Mouse (Mus musculus): ENCODE data around the gene Maml3. TPM values are rescaled to one million over a fixed set of nuclear protein-coding genes. Genes with fewer than 3 reads are reported as not detected.

Gene Maml3
- polyA plus RNA-seq, 1 experiment from 2014 or later, result 7.8 TPM

- 38% methylated on average over 4 of the region's 4 CpGs for WGBS
- Histone ChIP-seq H3K27ac (peak overlapping the region; percentile 30; the same call in 1 of the 2 replicates), H3K9me3 (replicated peaks) (no peaks in the 10 kb centered on the region), H3K4me2 (no peak overlapping the region), H3K4me3 (replicated peaks) (no peak overlapping the region), H3K9ac (no peak overlapping the region), H3K36me3 (no peaks in the 10 kb centered on the region), H3K4me1 (peaks cover 46% of the 10 kb centered on the region), H3K27me3 (no peaks in the 10 kb centered on the region)
- ATAC-seq (replicated peaks; ENCODE audit: low FRiP score), result no peak
Measured at GRCm38 (mm10) chr3:51872771-51873170, 232.1 kb downstream of the Maml3 start.

GRCm38 (mm10) chr3:51871346-51871745 is 233.5 kb downstream of the Maml3 start:
- H3K27ac ChIP-seq, result no peak overlapping the region
- WGBS, result 47% methylated on average over 4 of the region's 4 CpGs
- ATAC-seq (replicated peaks; ENCODE audit: low FRiP score), result no peak
- no peak overlapping the region for H3K4me2 ChIP-seq
- peaks cover 46% of the 10 kb centered on the region for H3K4me1 ChIP-seq
- no peak overlapping the region for H3K9ac ChIP-seq
- H3K27me3 ChIP-seq, result no peaks in the 10 kb centered on the region
- no peaks in the 10 kb centered on the region for H3K9me3 ChIP-seq (replicated peaks)
- H3K4me3 ChIP-seq (replicated peaks), result no peak overlapping the region
- H3K36me3 ChIP-seq, result no peaks in the 10 kb centered on the region

- no peak for ATAC-seq (replicated peaks; ENCODE audit: low FRiP score)
- WGBS, result 72% methylated on average over 6 of the region's 6 CpGs
Measured at GRCm38 (mm10) chr3:51869980-51870379, 234.9 kb downstream of the Maml3 start.

GRCm38 (mm10) chr3:51868857-51869256 is 236.0 kb downstream of the Maml3 start:
- WGBS, result 18% methylated on average over 5 of the region's 5 CpGs
- no peak overlapping the region for H3K4me2 ChIP-seq
- ATAC-seq (replicated peaks; ENCODE audit: low FRiP score), result no peak

More at GRCm38 (mm10) chr3:51869980-51870379, 234.9 kb downstream of the Maml3 start:
- Histone ChIP-seq H3K9me3 (replicated peaks) (no peaks in the 10 kb centered on the region), H3K4me1 (peaks cover 46% of the 10 kb centered on the region), H3K4me3 (replicated peaks) (no peak overlapping the region), H3K9ac (no peak overlapping the region), H3K27ac (no peak overlapping the region), H3K27me3 (no peaks in the 10 kb centered on the region), H3K4me2 (no peak overlapping the region), H3K36me3 (no peaks in the 10 kb centered on the region)

GRCm38 (mm10) chr3:51866446-51866845 is 238.4 kb downstream of the Maml3 start:
- no peaks in the 10 kb centered on the region for H3K9me3 ChIP-seq (replicated peaks)
- no peak overlapping the region for H3K4me2 ChIP-seq
- WGBS, result 89% methylated on average over 5 of the region's 5 CpGs
- no peak overlapping the region for H3K9ac ChIP-seq
- no peak overlapping the region for H3K27ac ChIP-seq
- H3K4me3 ChIP-seq (replicated peaks), result no peak overlapping the region
- no peaks in the 10 kb centered on the region for H3K27me3 ChIP-seq
- H3K36me3 ChIP-seq, result no peaks in the 10 kb centered on the region
- peaks cover 33% of the 10 kb centered on the region for H3K4me1 ChIP-seq
- no peak for ATAC-seq (replicated peaks; ENCODE audit: low FRiP score)

More at GRCm38 (mm10) chr3:51868857-51869256, 236.0 kb downstream of the Maml3 start:
- no peak overlapping the region for H3K4me3 ChIP-seq (replicated peaks)
- H3K4me1 ChIP-seq, result peaks cover 46% of the 10 kb centered on the region
- H3K27ac ChIP-seq, result peak overlapping the region; percentile 58
- no peaks in the 10 kb centered on the region for H3K36me3 ChIP-seq
- no peak overlapping the region for H3K9ac ChIP-seq
- H3K27me3 ChIP-seq, result no peaks in the 10 kb centered on the region
- H3K9me3 ChIP-seq (replicated peaks), result no peaks in the 10 kb centered on the region

GRCm38 (mm10) chr3:51861631-51862030 is 243.2 kb downstream of the Maml3 start:
- H3K27ac ChIP-seq, result no peak overlapping the region
- H3K9ac ChIP-seq, result no peak overlapping the region
- H3K4me1 ChIP-seq, result peaks cover 17% of the 10 kb centered on the region
- H3K9me3 ChIP-seq (replicated peaks), result no peaks in the 10 kb centered on the region
- no peak overlapping the region for H3K4me3 ChIP-seq (replicated peaks)
- ATAC-seq (replicated peaks; ENCODE audit: low FRiP score), result no peak
- WGBS, result 90% methylated on average over 9 of the region's 9 CpGs
- no peak overlapping the region for H3K4me2 ChIP-seq
- H3K36me3 ChIP-seq, result peaks cover 3% of the 10 kb centered on the region; the same call in 1 of the 2 replicates
- no peaks in the 10 kb centered on the region for H3K27me3 ChIP-seq

GRCm38 (mm10) chr3:51860458-51860857 is 244.4 kb downstream of the Maml3 start:
- Histone ChIP-seq H3K36me3 (peaks cover 14% of the 10 kb centered on the region; the same call in 1 of the 2 replicates), H3K9me3 (replicated peaks) (no peaks in the 10 kb centered on the region), H3K4me2 (no peak overlapping the region), H3K27ac (no peak overlapping the region), H3K4me1 (peaks cover 17% of the 10 kb centered on the region), H3K27me3 (no peaks in the 10 kb centered on the region), H3K4me3 (replicated peaks) (no peak overlapping the region), H3K9ac (no peak overlapping the region)
- 86% methylated on average over 7 of the region's 7 CpGs for WGBS
- no peak for ATAC-seq (replicated peaks; ENCODE audit: low FRiP score)

- no peak overlapping the region for H3K9ac ChIP-seq
- no peak overlapping the region for H3K4me2 ChIP-seq
- peak; percentile 86; the same call in 1 of the 2 replicates for ATAC-seq (replicated peaks; ENCODE audit: low FRiP score)
- H3K4me1 ChIP-seq, result peaks cover 20% of the 10 kb centered on the region
- no peak overlapping the region for H3K4me3 ChIP-seq (replicated peaks)
- H3K36me3 ChIP-seq, result peaks cover 19% of the 10 kb centered on the region; the same call in 1 of the 2 replicates
- H3K27me3 ChIP-seq, result no peaks in the 10 kb centered on the region
- peak overlapping the region; percentile 71 for H3K27ac ChIP-seq
- WGBS, result 15% methylated on average over 2 of the region's 2 CpGs
- H3K9me3 ChIP-seq (replicated peaks), result no peaks in the 10 kb centered on the region
Measured at GRCm38 (mm10) chr3:51859208-51859607, 245.7 kb downstream of the Maml3 start.

GRCm38 (mm10) chr3:51854152-51854551 is 250.7 kb downstream of the Maml3 start:
- ATAC-seq (replicated peaks; ENCODE audit: low FRiP score), result no peak

GRCm38 (mm10) chr3:51853610-51854009 is 251.3 kb downstream of the Maml3 start:
- no peak for ATAC-seq (replicated peaks; ENCODE audit: low FRiP score)
- H3K27ac ChIP-seq, result no peak overlapping the region
- WGBS, result 85% methylated on average over 7 of the region's 7 CpGs

More at GRCm38 (mm10) chr3:51854152-51854551, 250.7 kb downstream of the Maml3 start:
- H3K27me3 ChIP-seq, result no peaks in the 10 kb centered on the region
- H3K9ac ChIP-seq, result no peak overlapping the region
- no peaks in the 10 kb centered on the region for H3K9me3 ChIP-seq (replicated peaks)
- H3K4me1 ChIP-seq, result peaks cover 10% of the 10 kb centered on the region
- 89% methylated on average over 10 of the region's 10 CpGs for WGBS
- H3K4me3 ChIP-seq (replicated peaks), result no peak overlapping the region
- no peak overlapping the region for H3K27ac ChIP-seq
- H3K36me3 ChIP-seq, result peaks cover 19% of the 10 kb centered on the region; the same call in 1 of the 2 replicates
- H3K4me2 ChIP-seq, result no peak overlapping the region

GRCm38 (mm10) chr3:51852692-51853091 is 252.2 kb downstream of the Maml3 start:
- Histone ChIP-seq H3K9ac (no peak overlapping the region), H3K36me3 (peaks cover 19% of the 10 kb centered on the region; the same call in 1 of the 2 replicates), H3K9me3 (replicated peaks) (no peaks in the 10 kb centered on the region), H3K27ac (no peak overlapping the region), H3K4me3 (replicated peaks) (no peak overlapping the region), H3K4me2 (no peak overlapping the region), H3K4me1 (0 out of 2 replicates have a peak, but pooled peaks cover 3% of the 10 kb centered on the region), H3K27me3 (no peaks in the 10 kb centered on the region)
- 83% methylated on average over 3 of the region's 3 CpGs for WGBS
- ATAC-seq (replicated peaks; ENCODE audit: low FRiP score), result no peak

More at GRCm38 (mm10) chr3:51853610-51854009, 251.3 kb downstream of the Maml3 start:
- no peak overlapping the region for H3K4me3 ChIP-seq (replicated peaks)
- no peaks in the 10 kb centered on the region for H3K9me3 ChIP-seq (replicated peaks)
- peaks cover 19% of the 10 kb centered on the region; the same call in 1 of the 2 replicates for H3K36me3 ChIP-seq
- no peak overlapping the region for H3K4me2 ChIP-seq
- H3K4me1 ChIP-seq, result peaks cover 4% of the 10 kb centered on the region; the same call in 1 of the 2 replicates
- no peaks in the 10 kb centered on the region for H3K27me3 ChIP-seq
- no peak overlapping the region for H3K9ac ChIP-seq

GRCm38 (mm10) chr3:51851596-51851995 is 253.3 kb downstream of the Maml3 start:
- 68% methylated on average over 7 of the region's 7 CpGs for WGBS
- Histone ChIP-seq H3K27ac (no peak overlapping the region), H3K9me3 (replicated peaks) (no peaks in the 10 kb centered on the region), H3K27me3 (no peaks in the 10 kb centered on the region), H3K36me3 (peaks cover 18% of the 10 kb centered on the region; the same call in 1 of the 2 replicates), H3K4me2 (no peak overlapping the region), H3K4me3 (replicated peaks) (no peak overlapping the region), H3K4me1 (0 out of 2 replicates have a peak, but pooled peaks cover 5% of the 10 kb centered on the region), H3K9ac (no peak overlapping the region)
- ATAC-seq (replicated peaks; ENCODE audit: low FRiP score), result no peak

GRCm38 (mm10) chr3:51849462-51849861 is 255.4 kb downstream of the Maml3 start:
- 0 out of 2 replicates have a peak, but pooled peaks cover 3% of the 10 kb centered on the region for H3K36me3 ChIP-seq
- no peak overlapping the region for H3K4me2 ChIP-seq
- no peak for ATAC-seq (replicated peaks; ENCODE audit: low FRiP score)
- H3K9ac ChIP-seq, result no peak overlapping the region
- no peak overlapping the region for H3K27ac ChIP-seq
- H3K27me3 ChIP-seq, result no peaks in the 10 kb centered on the region
- no peaks in the 10 kb centered on the region for H3K9me3 ChIP-seq (replicated peaks)
- 0 out of 2 replicates have a peak, but pooled peaks cover 4% of the 10 kb centered on the region for H3K4me1 ChIP-seq
- H3K4me3 ChIP-seq (replicated peaks), result no peak overlapping the region
- 81% methylated on average over 6 of the region's 6 CpGs for WGBS
